Mouse (Mus musculus): Measurements from ENCODE around the gene 5430427O19Rik. TPM values are rescaled to one million over a fixed set of nuclear protein-coding genes. Genes with fewer than 3 reads are reported as not detected.

Gene 5430427O19Rik
- polyA plus RNA-seq (2014; fragmentation: Nextera tagmentation; extraction: Ambion mirVana), result 0.05 TPM in 1 of 2 replicates, not detected in the other

GRCm38 (mm10) chrX:85869914-85870483 is at the start of gene 5430427O19Rik:
TSS of gene 5430427O19Rik (plus strand) at chrX:85870354.
- 79% methylated on average over 3 of the region's 3 CpGs for WGBS
- Histone ChIP-seq H3K9me3 (ENCODE audit: control insufficient read depth, low read length) (no peaks in the 10 kb centered on the region), H3K27ac (ENCODE audit: low read depth, low read length) (no peak within 1 kb of the TSS), H3K9ac (ENCODE audit: low read length) (no peak within 1 kb of the TSS), H3K4me2 (ENCODE audit: low read depth, low read length, severe bottlenecking) (no peak within 1 kb of the TSS), H3K4me3 (ENCODE audit: low read depth, low read length) (no peak within 1 kb of the TSS), H3K27me3 (ENCODE audit: control insufficient read depth, insufficient read depth, low read length) (no peaks in the 10 kb centered on the region), H3K4me1 (replicated peaks; ENCODE audit: control insufficient read depth, insufficient read depth, low read length) (no peaks in the 10 kb centered on the region), H3K36me3 (ENCODE audit: control insufficient read depth, insufficient read depth, low read length) (no peaks in the 10 kb centered on the region)
- ATAC-seq (replicated peaks; ENCODE audit: low FRiP score) (no peak), DNase-seq (ENCODE audit: low spot score) (no peak)

GRCm38 (mm10) chrX:85827719-85828453 is 42.3 kb upstream of the 5430427O19Rik start:
- ATAC-seq (replicated peaks; ENCODE audit: low FRiP score) (no peak), DNase-seq (ENCODE audit: low spot score) (no peak)
- 86% methylated on average over 3 of the region's 3 CpGs for WGBS
- H3K4me2 ChIP-seq (ENCODE audit: low read depth, low read length, severe bottlenecking), result no peak overlapping the region
- H3K27ac ChIP-seq (ENCODE audit: low read depth, low read length), result no peak overlapping the region
- no peak overlapping the region for H3K9ac ChIP-seq (ENCODE audit: low read length)
- no peaks in the 10 kb centered on the region for H3K4me1 ChIP-seq (replicated peaks; ENCODE audit: control insufficient read depth, insufficient read depth, low read length)
- H3K4me3 ChIP-seq (ENCODE audit: low read depth, low read length), result no peak overlapping the region
- no peaks in the 10 kb centered on the region for H3K27me3 ChIP-seq (ENCODE audit: control insufficient read depth, insufficient read depth, low read length)
- H3K9me3 ChIP-seq (ENCODE audit: control insufficient read depth, low read length), result no peaks in the 10 kb centered on the region
- H3K36me3 ChIP-seq (ENCODE audit: control insufficient read depth, insufficient read depth, low read length), result no peaks in the 10 kb centered on the region

GRCm38 (mm10) chrX:85829000-85829399 is 41.2 kb upstream of the 5430427O19Rik start:
- ATAC-seq (replicated peaks; ENCODE audit: low FRiP score), result no peak
- Histone ChIP-seq H3K27me3 (ENCODE audit: control insufficient read depth, insufficient read depth, low read length) (no peaks in the 10 kb centered on the region), H3K4me2 (ENCODE audit: low read depth, low read length, severe bottlenecking) (no peak overlapping the region), H3K36me3 (ENCODE audit: control insufficient read depth, insufficient read depth, low read length) (no peaks in the 10 kb centered on the region), H3K27ac (ENCODE audit: low read depth, low read length) (no peak overlapping the region), H3K4me3 (ENCODE audit: low read depth, low read length) (no peak overlapping the region), H3K9ac (ENCODE audit: low read length) (no peak overlapping the region), H3K9me3 (ENCODE audit: control insufficient read depth, low read length) (no peaks in the 10 kb centered on the region), H3K4me1 (replicated peaks; ENCODE audit: control insufficient read depth, insufficient read depth, low read length) (no peaks in the 10 kb centered on the region)
- DNase-seq (ENCODE audit: low spot score), result no peak

DNA sequence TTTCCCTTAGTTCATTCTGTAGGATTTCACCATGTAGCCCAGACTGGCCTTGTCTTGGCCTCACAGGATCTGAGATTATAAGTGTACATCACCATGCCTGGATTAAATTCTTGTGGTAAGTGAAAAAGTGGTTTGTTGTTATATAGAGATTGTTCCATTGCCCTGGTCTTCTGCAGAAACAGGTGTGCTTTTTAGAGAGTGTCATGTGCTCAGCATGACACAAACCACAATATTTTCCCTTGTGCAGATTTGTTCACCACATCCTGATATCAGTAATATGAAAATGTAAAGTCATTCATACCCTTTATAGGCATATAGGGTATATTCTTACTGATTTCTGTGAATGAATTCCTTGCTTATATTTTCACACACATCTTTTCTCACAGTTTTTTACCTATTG is 31.0 kb upstream of the 5430427O19Rik start:
- DNase-seq (ENCODE audit: low spot score), result no peak
- H3K27ac ChIP-seq (ENCODE audit: low read depth, low read length), result no peak overlapping the region
- H3K4me2 ChIP-seq (ENCODE audit: low read depth, low read length, severe bottlenecking), result no peak overlapping the region
- H3K9me3 ChIP-seq (ENCODE audit: control insufficient read depth, low read length), result no peaks in the 10 kb centered on the region
- no peaks in the 10 kb centered on the region for H3K36me3 ChIP-seq (ENCODE audit: control insufficient read depth, insufficient read depth, low read length)
- no peaks in the 10 kb centered on the region for H3K27me3 ChIP-seq (ENCODE audit: control insufficient read depth, insufficient read depth, low read length)
- no peak overlapping the region for H3K4me3 ChIP-seq (ENCODE audit: low read depth, low read length)
- H3K4me1 ChIP-seq (replicated peaks; ENCODE audit: control insufficient read depth, insufficient read depth, low read length), result no peaks in the 10 kb centered on the region
- ATAC-seq (replicated peaks; ENCODE audit: low FRiP score), result no peak
- no peak overlapping the region for H3K9ac ChIP-seq (ENCODE audit: low read length)

GRCm38 (mm10) chrX:85855938-85856337 is 14.2 kb upstream of the 5430427O19Rik start:
- WGBS, result 85% methylated on average over 3 of the region's 3 CpGs
- H3K36me3 ChIP-seq (ENCODE audit: control insufficient read depth, insufficient read depth, low read length), result no peaks in the 10 kb centered on the region
- no peak overlapping the region for H3K27ac ChIP-seq (ENCODE audit: low read depth, low read length)
- DNase-seq (ENCODE audit: low spot score), result no peak
- H3K9me3 ChIP-seq (ENCODE audit: control insufficient read depth, low read length), result no peaks in the 10 kb centered on the region
- no peaks in the 10 kb centered on the region for H3K27me3 ChIP-seq (ENCODE audit: control insufficient read depth, insufficient read depth, low read length)
- no peak overlapping the region for H3K4me2 ChIP-seq (ENCODE audit: low read depth, low read length, severe bottlenecking)
- no peak overlapping the region for H3K9ac ChIP-seq (ENCODE audit: low read length)
- H3K4me1 ChIP-seq (replicated peaks; ENCODE audit: control insufficient read depth, insufficient read depth, low read length), result no peaks in the 10 kb centered on the region
- no peak for ATAC-seq (replicated peaks; ENCODE audit: low FRiP score)
- H3K4me3 ChIP-seq (ENCODE audit: low read depth, low read length), result no peak overlapping the region

GRCm38 (mm10) chrX:85857169-85857568 is 13.0 kb upstream of the 5430427O19Rik start:
- no peak overlapping the region for H3K4me2 ChIP-seq (ENCODE audit: low read depth, low read length, severe bottlenecking)
- H3K36me3 ChIP-seq (ENCODE audit: control insufficient read depth, insufficient read depth, low read length), result no peaks in the 10 kb centered on the region
- H3K9ac ChIP-seq (ENCODE audit: low read length), result no peak overlapping the region
- H3K27me3 ChIP-seq (ENCODE audit: control insufficient read depth, insufficient read depth, low read length), result no peaks in the 10 kb centered on the region
- H3K4me1 ChIP-seq (replicated peaks; ENCODE audit: control insufficient read depth, insufficient read depth, low read length), result no peaks in the 10 kb centered on the region
- ATAC-seq (replicated peaks; ENCODE audit: low FRiP score), result no peak
- H3K9me3 ChIP-seq (ENCODE audit: control insufficient read depth, low read length), result no peaks in the 10 kb centered on the region
- H3K27ac ChIP-seq (ENCODE audit: low read depth, low read length), result no peak overlapping the region
- H3K4me3 ChIP-seq (ENCODE audit: low read depth, low read length), result no peak overlapping the region
- no peak for DNase-seq (ENCODE audit: low spot score)

- H3K36me3 ChIP-seq (ENCODE audit: control insufficient read depth, insufficient read depth, low read length), result no peaks in the 10 kb centered on the region
- no peaks in the 10 kb centered on the region for H3K4me1 ChIP-seq (replicated peaks; ENCODE audit: control insufficient read depth, insufficient read depth, low read length)
- no peak overlapping the region for H3K4me3 ChIP-seq (ENCODE audit: low read depth, low read length)
- ATAC-seq (replicated peaks; ENCODE audit: low FRiP score), result no peak
- H3K4me2 ChIP-seq (ENCODE audit: low read depth, low read length, severe bottlenecking), result no peak overlapping the region
- DNase-seq (ENCODE audit: low spot score), result no peak
- no peaks in the 10 kb centered on the region for H3K9me3 ChIP-seq (ENCODE audit: control insufficient read depth, low read length)
- no peak overlapping the region for H3K9ac ChIP-seq (ENCODE audit: low read length)
- H3K27me3 ChIP-seq (ENCODE audit: control insufficient read depth, insufficient read depth, low read length), result no peaks in the 10 kb centered on the region
- 75% methylated on average over 3 of the region's 3 CpGs for WGBS
- no peak overlapping the region for H3K27ac ChIP-seq (ENCODE audit: low read depth, low read length)
These were observed 2.1 kb upstream of the 5430427O19Rik start for GRCm38 (mm10) chrX:85868079-85868478.

- no peak overlapping the region for H3K27ac ChIP-seq (ENCODE audit: low read depth, low read length)
- no peaks in the 10 kb centered on the region for H3K4me1 ChIP-seq (replicated peaks; ENCODE audit: control insufficient read depth, insufficient read depth, low read length)
- ATAC-seq (replicated peaks; ENCODE audit: low FRiP score), result no peak
- H3K9me3 ChIP-seq (ENCODE audit: control insufficient read depth, low read length), result no peaks in the 10 kb centered on the region
- no peaks in the 10 kb centered on the region for H3K27me3 ChIP-seq (ENCODE audit: control insufficient read depth, insufficient read depth, low read length)
- DNase-seq (ENCODE audit: low spot score), result no peak
- no peak overlapping the region for H3K9ac ChIP-seq (ENCODE audit: low read length)
- no peaks in the 10 kb centered on the region for H3K36me3 ChIP-seq (ENCODE audit: control insufficient read depth, insufficient read depth, low read length)
- H3K4me2 ChIP-seq (ENCODE audit: low read depth, low read length, severe bottlenecking), result no peak overlapping the region
- no peak overlapping the region for H3K4me3 ChIP-seq (ENCODE audit: low read depth, low read length)
- 95% methylated on average over 11 of the region's 11 CpGs for whole genome bisulfite sequencing
These were observed 1.4 kb downstream of the 5430427O19Rik start for GRCm38 (mm10) chrX:85871371-85872056.

Measured in forebrain, embryonic 11.5 days (tissue).